Mouse (Mus musculus): ENCODE results near the gene Lrrc47. TPM values are rescaled to one million over a fixed set of nuclear protein-coding genes. Genes with fewer than 3 reads are reported as not detected.

The Lrrc47 gene
- polyA plus RNA-seq, 1 experiment from 2014 or later: 9.2 TPM

DNA sequence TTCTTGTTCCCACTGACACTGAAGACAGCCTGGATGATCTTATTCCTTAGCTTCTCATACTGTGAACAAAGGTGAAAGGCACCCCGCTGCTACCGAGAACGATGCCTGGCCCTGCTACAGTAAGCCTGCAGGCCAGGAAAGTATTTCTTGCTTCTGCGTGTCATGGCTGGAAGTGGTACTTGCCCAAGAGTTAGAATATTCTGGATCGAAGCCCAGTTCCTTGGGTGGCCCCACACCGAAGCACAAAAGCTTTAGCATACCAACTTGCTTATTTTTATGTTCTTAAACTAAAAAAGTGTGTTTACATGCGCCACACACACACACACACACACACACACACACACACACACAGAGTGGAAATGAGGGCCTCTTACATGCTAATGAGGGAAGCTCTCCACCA, 16.5 kb downstream of the Lrrc47 start:
- no peaks in the 10 kb centered on the region for H3K36me3 ChIP-seq (ENCODE audit: control insufficient read depth, insufficient read depth, low read length)
- WGBS: 72% methylated on average over 7 of the region's 7 CpGs
- H3K4me2 ChIP-seq (ENCODE audit: low read length): no peak overlapping the region
- no peak overlapping the region for H3K4me3 ChIP-seq (ENCODE audit: low read depth, low read length)
- H3K27ac ChIP-seq (ENCODE audit: low read depth, low read length): no peak overlapping the region
- H3K9me3 ChIP-seq (replicated peaks; ENCODE audit: control insufficient read depth, low read length): no peaks in the 10 kb centered on the region
- no peak for DNase-seq (ENCODE audit: low spot score)
- ATAC-seq: no peak
- H3K4me1 ChIP-seq (ENCODE audit: control insufficient read depth, insufficient read depth, low read length): no peaks in the 10 kb centered on the region
- peaks cover 7% of the 10 kb centered on the region; the same call in 1 of the 2 replicates for H3K27me3 ChIP-seq (replicated peaks; ENCODE audit: control insufficient read depth, insufficient read depth, low read length)
- H3K9ac ChIP-seq (ENCODE audit: low read length): no peak overlapping the region

DNA sequence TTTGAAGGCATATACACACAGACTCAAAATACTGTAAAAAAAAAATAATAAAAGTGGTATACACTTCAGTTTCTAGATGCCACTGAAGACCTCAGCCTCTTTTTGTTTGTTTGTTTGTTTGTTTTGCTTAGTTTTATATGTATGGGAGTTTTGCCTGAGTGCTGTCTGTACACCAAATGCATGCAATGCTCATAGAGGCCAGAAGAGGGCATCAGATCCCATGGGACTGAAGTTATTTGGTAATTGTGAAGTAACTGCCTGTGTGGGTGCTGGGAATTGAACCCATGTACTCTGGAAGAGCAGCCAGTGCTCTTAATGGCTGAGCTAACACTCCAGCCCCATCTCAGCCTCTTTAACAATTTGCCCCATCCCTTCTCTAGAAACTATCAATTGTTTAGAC, 17.1 kb downstream of the Lrrc47 start:
- ATAC-seq: no peak
- no peak overlapping the region for H3K9ac ChIP-seq (ENCODE audit: low read length)
- H3K4me3 ChIP-seq (ENCODE audit: low read depth, low read length): no peak overlapping the region
- DNase-seq (ENCODE audit: low spot score): no peak
- no peaks in the 10 kb centered on the region for H3K4me1 ChIP-seq (ENCODE audit: control insufficient read depth, insufficient read depth, low read length)
- no peak overlapping the region for H3K27ac ChIP-seq (ENCODE audit: low read depth, low read length)
- no peaks in the 10 kb centered on the region for H3K9me3 ChIP-seq (replicated peaks; ENCODE audit: control insufficient read depth, low read length)
- peaks cover 7% of the 10 kb centered on the region; the same call in 1 of the 2 replicates for H3K27me3 ChIP-seq (replicated peaks; ENCODE audit: control insufficient read depth, insufficient read depth, low read length)
- no peak overlapping the region for H3K4me2 ChIP-seq (ENCODE audit: low read length)
- H3K36me3 ChIP-seq (ENCODE audit: control insufficient read depth, insufficient read depth, low read length): no peaks in the 10 kb centered on the region

GRCm38 (mm10) chr4:154037123-154037522, 25.6 kb downstream of the Lrrc47 start:
- ATAC-seq (no peak), DNase-seq (ENCODE audit: low spot score) (no peak)
- H3K9me3 ChIP-seq (replicated peaks; ENCODE audit: control insufficient read depth, low read length): no peaks in the 10 kb centered on the region
- no peak overlapping the region for H3K4me2 ChIP-seq (ENCODE audit: low read length)
- no peak overlapping the region for H3K27ac ChIP-seq (ENCODE audit: low read depth, low read length)
- H3K9ac ChIP-seq (ENCODE audit: low read length): no peak overlapping the region
- no peak overlapping the region for H3K4me3 ChIP-seq (ENCODE audit: low read depth, low read length)
- no peaks in the 10 kb centered on the region for H3K27me3 ChIP-seq (replicated peaks; ENCODE audit: control insufficient read depth, insufficient read depth, low read length)
- 55% methylated on average over 3 of the region's 3 CpGs for WGBS
- no peaks in the 10 kb centered on the region for H3K36me3 ChIP-seq (ENCODE audit: control insufficient read depth, insufficient read depth, low read length)
- no peaks in the 10 kb centered on the region for H3K4me1 ChIP-seq (ENCODE audit: control insufficient read depth, insufficient read depth, low read length)

DNA sequence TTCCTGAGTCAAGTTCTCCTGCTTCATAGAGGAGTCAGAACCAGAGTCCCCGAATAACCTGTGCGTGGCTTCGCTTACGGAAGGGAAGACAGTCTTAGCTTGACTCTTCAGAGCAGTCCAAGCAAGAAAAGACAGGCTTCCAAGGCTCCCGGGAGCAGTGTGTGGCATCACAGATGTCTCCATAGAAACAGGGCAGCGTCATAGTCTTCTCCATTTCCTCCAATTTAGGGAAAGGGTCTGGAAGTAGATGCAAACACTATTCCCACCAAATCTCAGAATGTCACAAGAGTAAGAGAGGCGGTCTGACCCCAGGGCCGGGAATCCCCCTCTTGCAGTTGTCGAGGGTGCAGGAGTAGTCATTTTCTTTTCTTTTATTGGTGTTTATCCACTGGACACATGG, 31.0 kb downstream of the Lrrc47 start, which contains the start of gene Ccdc27:
Ccdc27 (minus strand) TSS at position 101 of the 400 bp plus-strand sequence.
- no peaks in the 10 kb centered on the region for H3K4me1 ChIP-seq (ENCODE audit: control insufficient read depth, insufficient read depth, low read length)
- DNase-seq (ENCODE audit: low spot score) (no peak), ATAC-seq (no peak)
- no peak within 1 kb of the TSS for H3K4me3 ChIP-seq (ENCODE audit: low read depth, low read length)
- no peak within 1 kb of the TSS for H3K4me2 ChIP-seq (ENCODE audit: low read length)
- no peaks in the 10 kb centered on the region for H3K9me3 ChIP-seq (replicated peaks; ENCODE audit: control insufficient read depth, low read length)
- H3K27me3 ChIP-seq (replicated peaks; ENCODE audit: control insufficient read depth, insufficient read depth, low read length): no peaks in the 10 kb centered on the region
- H3K9ac ChIP-seq (ENCODE audit: low read length): no peak within 1 kb of the TSS
- no peak within 1 kb of the TSS for H3K27ac ChIP-seq (ENCODE audit: low read depth, low read length)
- 86% methylated on average over 9 of the region's 9 CpGs for WGBS
- H3K36me3 ChIP-seq (ENCODE audit: control insufficient read depth, insufficient read depth, low read length): no peaks in the 10 kb centered on the region

DNA sequence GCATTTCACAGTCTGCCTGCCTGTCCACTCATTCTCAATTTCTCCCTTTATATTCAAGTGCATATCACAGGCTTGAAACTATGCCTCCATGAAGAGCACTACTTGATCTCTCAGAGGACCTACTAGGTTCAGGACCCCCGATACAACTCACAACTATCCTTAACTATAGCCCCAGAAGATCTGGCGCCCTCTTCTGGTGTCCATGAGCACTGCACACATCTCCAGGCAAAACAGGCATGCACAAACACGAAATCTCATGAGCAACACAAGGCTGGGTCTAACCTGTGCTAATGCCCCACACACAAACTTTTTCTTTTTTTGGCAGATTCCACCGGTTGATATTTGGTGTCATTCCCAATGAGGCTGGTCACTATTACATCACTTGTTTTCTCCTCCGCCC, 34.3 kb downstream of the Lrrc47 start:
- no peak overlapping the region for H3K4me2 ChIP-seq (ENCODE audit: low read length)
- ATAC-seq: no peak
- no peaks in the 10 kb centered on the region for H3K36me3 ChIP-seq (ENCODE audit: control insufficient read depth, insufficient read depth, low read length)
- no peaks in the 10 kb centered on the region for H3K9me3 ChIP-seq (replicated peaks; ENCODE audit: control insufficient read depth, low read length)
- no peaks in the 10 kb centered on the region for H3K4me1 ChIP-seq (ENCODE audit: control insufficient read depth, insufficient read depth, low read length)
- no peak for DNase-seq (ENCODE audit: low spot score)
- H3K4me3 ChIP-seq (ENCODE audit: low read depth, low read length): no peak overlapping the region
- H3K27me3 ChIP-seq (replicated peaks; ENCODE audit: control insufficient read depth, insufficient read depth, low read length): no peaks in the 10 kb centered on the region
- 72% methylated on average over 5 of the region's 5 CpGs for WGBS
- no peak overlapping the region for H3K27ac ChIP-seq (ENCODE audit: low read depth, low read length)
- H3K9ac ChIP-seq (ENCODE audit: low read length): no peak overlapping the region

- DNase-seq (ENCODE audit: low spot score) (no peak), ATAC-seq (no peak)
- 63% methylated on average over 3 of the region's 3 CpGs for WGBS
- H3K27ac ChIP-seq (ENCODE audit: low read depth, low read length): no peak overlapping the region
- no peaks in the 10 kb centered on the region for H3K9me3 ChIP-seq (replicated peaks; ENCODE audit: control insufficient read depth, low read length)
- H3K27me3 ChIP-seq (replicated peaks; ENCODE audit: control insufficient read depth, insufficient read depth, low read length): no peaks in the 10 kb centered on the region
- H3K4me3 ChIP-seq (ENCODE audit: low read depth, low read length): no peak overlapping the region
- H3K9ac ChIP-seq (ENCODE audit: low read length): no peak overlapping the region
- H3K36me3 ChIP-seq (ENCODE audit: control insufficient read depth, insufficient read depth, low read length): no peaks in the 10 kb centered on the region
- H3K4me1 ChIP-seq (ENCODE audit: control insufficient read depth, insufficient read depth, low read length): no peaks in the 10 kb centered on the region
- H3K4me2 ChIP-seq (ENCODE audit: low read length): no peak overlapping the region
Measured at GRCm38 (mm10) chr4:154051401-154051800, 39.9 kb downstream of the Lrrc47 start.

DNA sequence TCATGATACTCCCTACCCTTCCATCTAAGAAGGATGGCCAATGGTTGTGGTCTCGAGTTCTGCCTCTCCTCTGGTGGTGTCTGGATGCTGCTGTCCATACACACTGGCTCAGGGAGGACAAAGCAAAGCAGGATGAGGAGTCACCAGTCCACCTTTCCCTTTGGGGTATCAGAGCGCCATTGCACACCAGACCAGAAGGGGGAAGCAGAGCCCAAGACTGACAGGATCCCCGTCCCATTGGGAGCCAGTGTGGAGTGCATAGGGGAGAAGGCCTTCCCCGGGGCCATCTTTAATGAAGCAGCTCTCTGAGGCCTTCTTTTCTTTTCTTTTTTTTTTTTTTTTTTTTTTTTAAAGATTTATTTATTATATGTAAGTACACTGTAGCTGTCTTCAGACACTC, 41.5 kb downstream of the Lrrc47 start:
- no peak for ATAC-seq
- no peaks in the 10 kb centered on the region for H3K9me3 ChIP-seq (replicated peaks; ENCODE audit: control insufficient read depth, low read length)
- H3K36me3 ChIP-seq (ENCODE audit: control insufficient read depth, insufficient read depth, low read length): no peaks in the 10 kb centered on the region
- no peak overlapping the region for H3K9ac ChIP-seq (ENCODE audit: low read length)
- H3K4me2 ChIP-seq (ENCODE audit: low read length): no peak overlapping the region
- no peaks in the 10 kb centered on the region for H3K27me3 ChIP-seq (replicated peaks; ENCODE audit: control insufficient read depth, insufficient read depth, low read length)
- WGBS: 68% methylated on average over 4 of the region's 4 CpGs
- no peak overlapping the region for H3K27ac ChIP-seq (ENCODE audit: low read depth, low read length)
- DNase-seq (ENCODE audit: low spot score): no peak
- H3K4me3 ChIP-seq (ENCODE audit: low read depth, low read length): no peak overlapping the region
- no peaks in the 10 kb centered on the region for H3K4me1 ChIP-seq (ENCODE audit: control insufficient read depth, insufficient read depth, low read length)

DNA sequence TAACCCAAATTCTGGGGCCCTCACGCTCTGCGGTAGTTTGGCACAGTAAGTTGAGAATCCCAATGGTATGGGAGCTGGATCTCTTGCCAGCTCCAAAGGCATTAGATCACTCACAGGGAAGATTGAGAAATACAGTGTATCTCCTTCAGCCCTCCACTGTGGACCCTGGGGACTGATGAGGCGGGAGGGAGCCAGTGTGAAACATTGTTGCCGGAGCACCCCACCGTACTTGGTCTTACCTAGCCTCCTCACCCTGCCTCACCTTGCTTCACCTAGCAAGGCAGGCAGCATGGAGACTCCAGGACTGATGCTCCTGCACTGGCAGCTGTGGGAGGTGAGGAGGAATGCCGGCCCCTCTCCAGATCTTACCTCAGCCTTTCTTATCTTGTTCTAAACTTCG, 44.0 kb downstream of the Lrrc47 start:
- ATAC-seq: no peak
- no peak overlapping the region for H3K27ac ChIP-seq (ENCODE audit: low read depth, low read length)
- no peak overlapping the region for H3K9ac ChIP-seq (ENCODE audit: low read length)
- no peak for DNase-seq (ENCODE audit: low spot score)
- H3K36me3 ChIP-seq (ENCODE audit: control insufficient read depth, insufficient read depth, low read length): no peaks in the 10 kb centered on the region
- H3K4me2 ChIP-seq (ENCODE audit: low read length): no peak overlapping the region
- H3K4me3 ChIP-seq (ENCODE audit: low read depth, low read length): no peak overlapping the region
- no peaks in the 10 kb centered on the region for H3K9me3 ChIP-seq (replicated peaks; ENCODE audit: control insufficient read depth, low read length)
- H3K4me1 ChIP-seq (ENCODE audit: control insufficient read depth, insufficient read depth, low read length): no peaks in the 10 kb centered on the region
- no peaks in the 10 kb centered on the region for H3K27me3 ChIP-seq (replicated peaks; ENCODE audit: control insufficient read depth, insufficient read depth, low read length)
- WGBS: 93% methylated on average over 7 of the region's 7 CpGs

GRCm38 (mm10) chr4:154056046-154056445, 44.5 kb downstream of the Lrrc47 start:
- no peaks in the 10 kb centered on the region for H3K27me3 ChIP-seq (replicated peaks; ENCODE audit: control insufficient read depth, insufficient read depth, low read length)
- H3K4me2 ChIP-seq (ENCODE audit: low read length): no peak overlapping the region
- WGBS: 75% methylated on average over 2 of the region's 2 CpGs
- H3K36me3 ChIP-seq (ENCODE audit: control insufficient read depth, insufficient read depth, low read length): no peaks in the 10 kb centered on the region
- DNase-seq (ENCODE audit: low spot score) (no peak), ATAC-seq (no peak)
- no peak overlapping the region for H3K27ac ChIP-seq (ENCODE audit: low read depth, low read length)
- no peaks in the 10 kb centered on the region for H3K9me3 ChIP-seq (replicated peaks; ENCODE audit: control insufficient read depth, low read length)
- no peak overlapping the region for H3K9ac ChIP-seq (ENCODE audit: low read length)
- no peak overlapping the region for H3K4me3 ChIP-seq (ENCODE audit: low read depth, low read length)
- H3K4me1 ChIP-seq (ENCODE audit: control insufficient read depth, insufficient read depth, low read length): no peaks in the 10 kb centered on the region
